Mouse (Mus musculus) heart, embryonic 11.5 days (tissue): ENCODE measurements around the gene Smok3b. TPM values are rescaled to one million over a fixed set of nuclear protein-coding genes. Genes with fewer than 3 reads are reported as not detected.
A peak's percentile ranks its signal among the peaks of the same experiment; 100 is the strongest.

Experiments
- ATAC-seq: fragments of 200-750 bp; cut with Nextera tagmentation; replicated peaks from 2 replicates; pipeline ENCODE4 v1.8.0; 2017; ENCODE audit warnings: moderate library complexity; ENCODE audit not compliant: insufficient number of reproducible peaks, low FRiP score, low TSS enrichment
- H3K27ac ChIP-seq: fragments of 300-500 bp; sonication (generic); 2 replicates; pipeline ENCODE4 v1.5.1; 2014; ENCODE audit warnings: mild to moderate bottlenecking, low read depth, low read length
- H3K27me3 ChIP-seq: fragments of 300-500 bp; sonication (generic); 2 replicates; pipeline ENCODE4 v1.6.1; 2014; ENCODE audit warnings: mild to moderate bottlenecking, low read length, mixed read lengths; ENCODE audit not compliant: control insufficient read depth, insufficient read depth
- H3K36me3 ChIP-seq: fragments of 300-500 bp; sonication (generic); 2 replicates; pipeline ENCODE4 v1.6.1; 2014; ENCODE audit warnings: mild to moderate bottlenecking, low read length, moderate library complexity, mixed read lengths; ENCODE audit not compliant: control insufficient read depth, insufficient read depth
- H3K4me1 ChIP-seq: fragments of 300-500 bp; sonication (generic); 2 replicates; pipeline ENCODE4 v1.6.1; 2014; ENCODE audit warnings: low read length; ENCODE audit not compliant: control insufficient read depth, insufficient read depth
- H3K4me2 ChIP-seq: fragments of 300-500 bp; sonication (generic); 2 replicates; pipeline ENCODE4 v1.6.1; 2014; ENCODE audit warnings: mild to moderate bottlenecking, moderate library complexity
- H3K4me3 ChIP-seq: fragments of 300-500 bp; sonication (generic); 2 replicates; pipeline ENCODE4 v1.5.1; 2014; ENCODE audit warnings: low read depth, low read length
- H3K9ac ChIP-seq: fragments of 300-500 bp; sonication (generic); 2 replicates; pipeline ENCODE4 v1.6.1; 2014; ENCODE audit warnings: mild to moderate bottlenecking, low read depth, low read length, moderate library complexity
- H3K9me3 ChIP-seq: fragments of 300-500 bp; sonication (generic); replicated peaks from 2 replicates; pipeline ENCODE4 v1.6.1; 2016; ENCODE audit warnings: low read length; ENCODE audit not compliant: control insufficient read depth
- WGBS: fragments of 180-500 bp; shearing (Covaris S2); extraction: QIAGEN DNeasy Blood & Tissue Kit; methylation state at CpG from one replicate; pipeline ENCODE4 v1.1.7; 2014; ENCODE audit not compliant: insufficient replicate concordance; 5-methylcytosine and 5-hydroxymethylcytosine counted together
- polyA plus RNA-seq: library from polyadenylated mRNA; unstranded; fragments of >200 nt; fragmentation: Nextera tagmentation; extraction: Ambion mirVana; gene quantifications from 2 replicates; pipeline ENCODE4 v1.2.1, GENCODE M21; 2014

Smok3b gene
- polyA plus RNA-seq, 1 experiment from 2014 or later = not detected

GRCm38 (mm10) chr5:138080456-138080855 is 59.2 kb downstream of the Smok3b start:
- Histone ChIP-seq H3K27ac (no peak overlapping the region), H3K4me3 (no peak overlapping the region), H3K27me3 (no peaks in the 10 kb centered on the region), H3K9me3 (no peaks in the 10 kb centered on the region), H3K36me3 (no peaks in the 10 kb centered on the region), H3K9ac (no peak overlapping the region), H3K4me1 (no peaks in the 10 kb centered on the region), H3K4me2 (no peak overlapping the region)
- ATAC-seq = no peak
- WGBS = 82% methylated on average over 5 of the region's 5 CpGs

GRCm38 (mm10) chr5:138081446-138081845 is 60.2 kb downstream of the Smok3b start:
- 77% methylated on average over 9 of the region's 9 CpGs for WGBS
- ATAC-seq = no peak
- no peak overlapping the region for H3K27ac ChIP-seq

GRCm38 (mm10) chr5:138083318-138083900 is 62.2 kb downstream of the Smok3b start:
- Histone ChIP-seq H3K27me3 (no peaks in the 10 kb centered on the region), H3K4me1 (no peaks in the 10 kb centered on the region), H3K9ac (no peak overlapping the region), H3K9me3 (no peaks in the 10 kb centered on the region), H3K4me3 (no peak overlapping the region), H3K4me2 (no peak overlapping the region), H3K27ac (no peak overlapping the region), H3K36me3 (no peaks in the 10 kb centered on the region)
- ATAC-seq = no peak
- 62% methylated on average over 2 of the region's 2 CpGs for WGBS

More at GRCm38 (mm10) chr5:138081446-138081845, 60.2 kb downstream of the Smok3b start:
- Histone ChIP-seq H3K4me3 (no peak overlapping the region), H3K4me2 (no peak overlapping the region), H3K36me3 (no peaks in the 10 kb centered on the region), H3K9ac (no peak overlapping the region), H3K4me1 (no peaks in the 10 kb centered on the region), H3K27me3 (no peaks in the 10 kb centered on the region), H3K9me3 (no peaks in the 10 kb centered on the region)

GRCm38 (mm10) chr5:138083936-138084335 is 62.7 kb downstream of the Smok3b start:
- 89% methylated on average over 2 of the region's 2 CpGs for WGBS
- Histone ChIP-seq H3K4me1 (no peaks in the 10 kb centered on the region), H3K4me2 (no peak overlapping the region), H3K27me3 (no peaks in the 10 kb centered on the region), H3K27ac (no peak overlapping the region), H3K4me3 (no peak overlapping the region), H3K9ac (no peak overlapping the region), H3K9me3 (no peaks in the 10 kb centered on the region), H3K36me3 (no peaks in the 10 kb centered on the region)
- ATAC-seq = no peak

GRCm38 (mm10) chr5:138084507-138084906 is 63.3 kb downstream of the Smok3b start:
- H3K9ac ChIP-seq = no peak overlapping the region
- H3K27me3 ChIP-seq = no peaks in the 10 kb centered on the region
- no peaks in the 10 kb centered on the region for H3K9me3 ChIP-seq
- H3K4me3 ChIP-seq = peak overlapping the region; percentile 79
- peak overlapping the region; percentile 83 for H3K4me2 ChIP-seq
- 48% methylated on average over 2 of the region's 2 CpGs for WGBS
- peak overlapping the region; percentile 77 for H3K27ac ChIP-seq
- ATAC-seq = no peak
- H3K4me1 ChIP-seq = no peaks in the 10 kb centered on the region
- H3K36me3 ChIP-seq = no peaks in the 10 kb centered on the region

GRCm38 (mm10) chr5:138084996-138085395 is 63.8 kb downstream of the Smok3b start, which contains the start of gene Zkscan1:
TSS of gene Zkscan1 (plus strand) at chr5:138085084.
- no peaks in the 10 kb centered on the region for H3K9me3 ChIP-seq
- WGBS = 0% methylated on average over 27 of the region's 27 CpGs
- H3K9ac ChIP-seq = peak within 1 kb of the TSS; percentile 94
- no peaks in the 10 kb centered on the region for H3K27me3 ChIP-seq
- H3K4me2 ChIP-seq = peak within 1 kb of the TSS; percentile 83
- H3K36me3 ChIP-seq = no peaks in the 10 kb centered on the region
- peak within 1 kb of the TSS; percentile 77 for H3K27ac ChIP-seq
- ATAC-seq = peak; percentile 90
- H3K4me1 ChIP-seq = no peaks in the 10 kb centered on the region
- H3K4me3 ChIP-seq = peak within 1 kb of the TSS; percentile 79

GRCm38 (mm10) chr5:138085421-138085911 is 64.2 kb downstream of the Smok3b start:
- no peaks in the 10 kb centered on the region for H3K27me3 ChIP-seq
- peak overlapping the region; percentile 77 for H3K27ac ChIP-seq
- no peaks in the 10 kb centered on the region for H3K36me3 ChIP-seq
- H3K4me1 ChIP-seq = no peaks in the 10 kb centered on the region
- no peak for ATAC-seq
- under 1% methylated on average over 18 of the region's 18 CpGs for WGBS
- peak overlapping the region; percentile 94 for H3K9ac ChIP-seq
- H3K4me2 ChIP-seq = peak overlapping the region; percentile 83
- peak overlapping the region; percentile 79 for H3K4me3 ChIP-seq
- H3K9me3 ChIP-seq = no peaks in the 10 kb centered on the region

- no peaks in the 10 kb centered on the region for H3K4me1 ChIP-seq
- H3K4me3 ChIP-seq = no peak overlapping the region
- no peaks in the 10 kb centered on the region for H3K36me3 ChIP-seq
- no peaks in the 10 kb centered on the region for H3K27me3 ChIP-seq
- no peak for ATAC-seq
- no peak overlapping the region for H3K9ac ChIP-seq
- 87% methylated on average over 3 of the region's 3 CpGs for WGBS
- no peaks in the 10 kb centered on the region for H3K9me3 ChIP-seq
- no peak overlapping the region for H3K27ac ChIP-seq
- no peak overlapping the region for H3K4me2 ChIP-seq
Observed at GRCm38 (mm10) chr5:138086842-138087241, 65.6 kb downstream of the Smok3b start.

GRCm38 (mm10) chr5:138088366-138088765 is 67.1 kb downstream of the Smok3b start:
- no peak overlapping the region for H3K27ac ChIP-seq
- H3K4me1 ChIP-seq = no peaks in the 10 kb centered on the region
- ATAC-seq = no peak
- peaks cover 7% of the 10 kb centered on the region; the same call in 1 of the 2 replicates for H3K36me3 ChIP-seq
- 89% methylated on average over 3 of the region's 3 CpGs for WGBS
- no peaks in the 10 kb centered on the region for H3K27me3 ChIP-seq
- no peak overlapping the region for H3K4me2 ChIP-seq
- H3K9ac ChIP-seq = no peak overlapping the region
- no peak overlapping the region for H3K4me3 ChIP-seq
- no peaks in the 10 kb centered on the region for H3K9me3 ChIP-seq
